Mouse (Mus musculus) G1E (cell line): ENCODE results near the gene Atp2a1. TPM values are rescaled to one million over a fixed set of nuclear protein-coding genes. Genes with fewer than 3 reads are reported as not detected.
A peak's percentile ranks its signal among the peaks of the same experiment; 100 is the strongest.

Source experiments
- ATAC-seq: 2 replicates; pipeline ENCODE4 v1.8.0; 2016; ENCODE audit warnings: mild to moderate bottlenecking; ENCODE audit not compliant: insufficient number of reproducible peaks, poor library complexity, low FRiP score, severe bottlenecking; ENCODE audit errors: extremely low read depth
- DNase-seq: peaks from one replicate; pipeline ENCODE4 v3.0.0; 2012; ENCODE audit warnings: low spot score
- H3K27me3 ChIP-seq: 2 replicates; pipeline ENCODE4 v1.6.1; 2012; ENCODE audit warnings: mild to moderate bottlenecking, low read length, inconsistent platforms; ENCODE audit not compliant: insufficient read depth
- H3K36me3 ChIP-seq: replicated peaks from 2 replicates; pipeline ENCODE3; 2012; ENCODE audit warnings: mild to moderate bottlenecking, inconsistent platforms
- H3K4me1 ChIP-seq: 2 replicates; pipeline ENCODE4 v1.6.1; 2012; ENCODE audit warnings: low read depth, low read length, inconsistent platforms, mixed read lengths; ENCODE audit not compliant: insufficient read depth
- H3K4me3 ChIP-seq: 2 replicates; pipeline ENCODE4 v1.5.1; 2012; ENCODE audit warnings: low read depth, mild to moderate bottlenecking, inconsistent platforms, low read length, moderate library complexity, mixed read lengths
- H3K9me3 ChIP-seq: replicated peaks from 2 replicates; pipeline ENCODE4 v1.6.1; 2012; ENCODE audit warnings: inconsistent platforms
- CTCF ChIP-seq: IDR thresholded peaks from 2 replicates; pipeline ENCODE4 v1.5.1; 2012; ENCODE audit warnings: low read depth, low read length, inconsistent platforms, mixed read lengths
- GATA1 ChIP-seq: IDR thresholded peaks from 2 replicates; pipeline ENCODE4 v1.6.1; 2012; ENCODE audit warnings: borderline replicate concordance, low read length, inconsistent platforms, mixed read lengths
- GATA2 ChIP-seq: IDR thresholded peaks from 2 replicates; pipeline ENCODE4 v1.6.1; 2012; ENCODE audit warnings: low read depth, low read length, inconsistent platforms, borderline replicate concordance
- POLR2AphosphoS5 ChIP-seq: IDR thresholded peaks from 2 replicates; pipeline ENCODE4 v1.6.1; 2012; ENCODE audit warnings: low read depth, low read length, inconsistent platforms; ENCODE audit not compliant: insufficient replicate concordance
- TAL1 ChIP-seq: conservative IDR thresholded peaks from 2 replicates; pipeline ENCODE4 v1.6.1; 2012; ENCODE audit warnings: low read depth, low read length, inconsistent platforms, mixed read lengths
- polyA plus RNA-seq: library from polyadenylated mRNA; stranded (reverse); fragments of >175 nt; gene quantifications from 2 replicates; pipeline ENCODE4 v1.2.3, GENCODE M21; 2012
- total RNA-seq, 2 experiments: library from RNA; stranded (forward) in 1 of 2; stranded (reverse) in 1 of 2; fragments of 200-1000 nt in 1 of 2; fragments of >200 nt in 1 of 2; fragmentation: Nextera tagmentation in 1 of 2; gene quantifications; 2 replicates each; pipeline ENCODE4 v1.2.3; 2014 to 2017

Atp2a1 gene
- total and polyA plus RNA-seq, 3 experiments = 0.02 TPM; not detected in 2

DNA sequence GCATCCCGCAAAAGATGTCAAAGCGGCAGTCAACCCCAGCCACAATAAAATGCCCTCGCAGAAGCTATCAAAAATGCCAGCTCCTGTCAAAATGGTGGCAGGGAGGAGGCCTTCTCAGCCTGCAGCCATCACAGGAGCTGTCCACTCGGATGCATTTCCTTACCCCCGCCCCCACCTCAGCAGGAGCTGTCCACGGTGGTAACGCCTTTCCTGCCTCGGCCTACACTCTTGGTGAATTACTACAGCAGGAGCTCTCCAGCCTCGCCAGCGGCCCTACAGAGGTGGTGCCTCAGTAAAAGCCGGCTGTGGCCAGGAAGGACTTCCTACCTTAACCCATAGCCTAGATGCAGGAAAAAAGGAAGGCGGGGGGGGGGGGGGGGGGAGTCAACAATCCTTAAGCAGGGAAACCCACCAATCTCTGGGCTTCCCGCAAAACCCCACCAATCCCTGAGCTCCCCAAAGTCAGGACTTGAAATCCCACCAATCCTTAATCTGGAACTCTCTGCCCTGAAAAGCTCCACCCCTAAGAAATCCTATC is 35.5 kb downstream of the Atp2a1 start:
- TF ChIP-seq TAL1 = no peak
- no peak for TF ChIP-seq POLR2AphosphoS5
- no peak for TF ChIP-seq GATA1
- no peak for TF ChIP-seq GATA2
- no peak for TF ChIP-seq CTCF
- DNase-seq (no peak), ATAC-seq (no peak)
- peaks cover 21% of the 10 kb centered on the region for H3K36me3 ChIP-seq
- peaks cover 10% of the 10 kb centered on the region; the same call in 1 of the 2 replicates for H3K27me3 ChIP-seq
- peaks cover 18% of the 10 kb centered on the region for H3K4me1 ChIP-seq
- peak overlapping the region; percentile 40; the same call in 1 of the 2 replicates for H3K4me3 ChIP-seq
- peaks cover 18% of the 10 kb centered on the region for H3K9me3 ChIP-seq

DNA sequence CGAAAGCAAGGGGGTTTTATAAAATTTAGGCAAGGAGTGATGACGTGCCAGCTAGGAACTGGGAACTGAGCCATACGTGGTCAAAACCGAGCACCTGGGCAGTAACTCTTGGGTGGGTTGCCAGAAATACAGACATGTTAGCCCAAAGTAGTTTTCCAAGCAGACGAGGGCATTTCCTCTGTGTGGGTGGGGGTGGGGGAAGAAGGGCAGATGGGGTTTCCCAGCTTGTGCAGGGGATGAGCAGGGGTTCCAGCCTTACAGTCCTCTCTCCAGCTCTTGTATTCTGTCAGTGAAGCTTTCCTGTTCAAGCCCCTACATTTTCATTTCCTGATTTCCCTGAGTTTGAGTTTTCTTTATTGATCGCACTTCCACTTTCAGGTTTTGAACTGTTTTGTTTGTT is 38.7 kb downstream of the Atp2a1 start:
- H3K27me3 ChIP-seq = peaks cover 16% of the 10 kb centered on the region
- TF ChIP-seq CTCF (no peak), GATA2 (no peak), POLR2AphosphoS5 (no peak), TAL1 (no peak), GATA1 (no peak)
- H3K4me1 ChIP-seq = peaks cover 11% of the 10 kb centered on the region
- no peak for ATAC-seq
- peaks cover 22% of the 10 kb centered on the region for H3K9me3 ChIP-seq
- no peak for DNase-seq
- H3K36me3 ChIP-seq = no peaks in the 10 kb centered on the region
- H3K4me3 ChIP-seq = no peak overlapping the region

DNA sequence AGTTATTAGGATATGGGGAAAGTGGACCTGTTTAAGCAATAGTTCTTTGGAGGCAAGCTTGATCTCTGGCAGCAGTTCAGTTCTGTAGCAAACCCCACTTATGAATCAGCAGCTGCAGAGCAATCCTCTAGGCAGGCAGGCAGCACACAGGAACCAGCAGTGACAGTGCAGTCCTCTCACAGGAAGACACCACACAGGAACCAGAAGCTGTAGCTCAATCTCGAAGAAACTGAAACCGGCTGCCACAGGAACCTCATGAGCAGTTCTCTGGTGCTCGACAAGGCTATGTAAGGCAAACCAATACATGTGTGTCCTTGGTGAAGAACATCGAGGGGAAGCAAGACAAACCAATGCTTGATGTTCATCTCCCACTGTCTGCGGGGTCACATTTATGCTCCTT is 41.2 kb downstream of the Atp2a1 start:
- H3K4me1 ChIP-seq = peaks cover 3% of the 10 kb centered on the region; the same call in 1 of the 2 replicates

DNA sequence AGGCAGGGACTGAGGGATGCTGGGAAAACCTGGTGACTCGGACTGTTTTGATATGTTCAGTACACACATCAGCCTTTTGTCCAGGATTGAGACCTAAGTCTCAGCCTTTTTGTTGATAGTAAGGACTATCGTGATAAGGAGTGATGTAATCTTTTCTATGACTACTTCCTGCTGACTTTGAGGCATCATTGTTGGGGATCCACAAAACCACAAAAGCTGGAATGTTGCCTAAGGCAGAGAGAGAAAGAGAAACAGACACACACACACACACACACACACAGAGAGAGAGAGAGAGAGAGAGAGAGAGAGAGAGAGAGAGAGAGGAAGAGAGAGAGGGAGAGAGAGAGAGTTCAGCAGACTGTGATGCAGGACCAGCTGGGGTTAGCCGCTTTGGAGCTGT is 44.4 kb downstream of the Atp2a1 start:
- H3K27me3 ChIP-seq = peaks cover 42% of the 10 kb centered on the region
- no peaks in the 10 kb centered on the region for H3K36me3 ChIP-seq
- H3K9me3 ChIP-seq = peaks cover 3% of the 10 kb centered on the region; the same call in 1 of the 2 replicates
- peaks cover 9% of the 10 kb centered on the region for H3K4me1 ChIP-seq
- TF ChIP-seq POLR2AphosphoS5 = no peak
- no peak for TF ChIP-seq TAL1
- TF ChIP-seq CTCF = no peak
- TF ChIP-seq GATA2 = no peak
- TF ChIP-seq GATA1 = no peak
- ATAC-seq = no peak
- DNase-seq = no peak
- H3K4me3 ChIP-seq = no peak overlapping the region

More for the DNA sequence above, 41.2 kb downstream of the Atp2a1 start:
- Histone ChIP-seq H3K36me3 (no peaks in the 10 kb centered on the region), H3K27me3 (peaks cover 33% of the 10 kb centered on the region), H3K9me3 (peaks cover 7% of the 10 kb centered on the region; the same call in 1 of the 2 replicates), H3K4me3 (no peak overlapping the region)
- DNase-seq = no peak
- TF ChIP-seq GATA2 (no peak), TAL1 (no peak), POLR2AphosphoS5 (no peak), GATA1 (no peak), CTCF (no peak)
- ATAC-seq = no peak

DNA sequence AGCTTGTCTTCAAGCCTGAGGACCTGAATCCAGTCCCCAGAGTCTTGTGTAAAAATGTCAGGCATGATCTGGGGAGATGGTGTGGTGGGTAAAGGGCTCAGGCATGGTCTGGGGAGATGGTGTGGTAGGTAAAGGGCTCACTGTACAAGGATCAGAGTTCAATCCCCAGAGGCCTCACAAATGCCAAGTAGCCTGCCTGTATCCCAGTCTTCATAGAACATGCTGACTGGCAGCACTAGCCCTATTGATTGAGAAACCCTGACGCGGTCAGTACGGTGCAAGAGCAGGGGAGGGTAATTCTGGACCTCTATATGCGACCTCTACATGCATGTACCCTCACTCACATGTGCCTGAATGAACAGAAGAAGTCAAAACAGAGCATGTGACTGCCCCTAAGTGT is 45.3 kb downstream of the Atp2a1 start:
- TF ChIP-seq GATA1 = no peak
- no peak for TF ChIP-seq GATA2
- TF ChIP-seq CTCF = no peak
- no peak for TF ChIP-seq TAL1
- no peak for TF ChIP-seq POLR2AphosphoS5
- Histone ChIP-seq H3K4me1 (peaks cover 9% of the 10 kb centered on the region), H3K4me3 (no peak overlapping the region), H3K27me3 (peaks cover 51% of the 10 kb centered on the region), H3K9me3 (peaks cover 3% of the 10 kb centered on the region; the same call in 1 of the 2 replicates), H3K36me3 (no peaks in the 10 kb centered on the region)
- ATAC-seq (no peak), DNase-seq (no peak)

DNA sequence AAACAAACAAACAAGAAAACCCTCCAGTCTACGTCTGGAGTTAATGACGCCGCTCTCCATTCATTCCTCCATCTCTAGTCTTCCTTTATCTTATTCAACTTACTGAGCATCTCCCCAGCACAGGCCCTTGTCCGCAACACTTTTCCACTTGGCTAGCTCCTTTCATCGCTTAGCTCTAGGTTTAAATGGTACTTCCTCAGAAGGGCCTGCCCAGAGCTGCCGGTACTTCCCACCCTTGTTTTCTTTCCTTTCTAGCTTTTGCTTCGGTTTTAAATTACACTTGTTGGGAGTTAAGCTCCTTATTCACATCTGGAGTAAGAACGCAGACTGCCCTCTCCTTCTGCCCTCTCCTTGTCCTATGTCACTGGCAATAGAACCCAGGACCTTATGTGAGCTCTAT is 45.9 kb downstream of the Atp2a1 start:
- TF ChIP-seq GATA1 (no peak), TAL1 (no peak), CTCF (no peak), POLR2AphosphoS5 (no peak)
- H3K4me1 ChIP-seq = peaks cover 9% of the 10 kb centered on the region
- no peak for DNase-seq

More for the DNA sequence above, 45.9 kb downstream of the Atp2a1 start:
- ATAC-seq = no peak
- no peaks in the 10 kb centered on the region for H3K36me3 ChIP-seq
- peaks cover 3% of the 10 kb centered on the region; the same call in 1 of the 2 replicates for H3K9me3 ChIP-seq
- H3K4me3 ChIP-seq = no peak overlapping the region
- H3K27me3 ChIP-seq = peaks cover 55% of the 10 kb centered on the region
